Mouse (Mus musculus) midbrain, embryonic 13.5 days (tissue): Measurements from ENCODE around the gene Fstl4. TPM values are rescaled to one million over a fixed set of nuclear protein-coding genes. Genes with fewer than 3 reads are reported as not detected.

ENCODE experiments used
- ATAC-seq: fragments of 200-750 bp; cut with Nextera tagmentation; 2 replicates; pipeline ENCODE4 v1.8.0; 2017; ENCODE audit warnings: mild to moderate bottlenecking, moderate TSS enrichment, moderate library complexity
- H3K27ac ChIP-seq: fragments of 300-500 bp; sonication (generic); 2 replicates; pipeline ENCODE4 v1.5.1; 2015; ENCODE audit warnings: inconsistent platforms, mild to moderate bottlenecking, moderate library complexity
- H3K27me3 ChIP-seq: fragments of 300-500 bp; sonication (generic); 2 replicates; pipeline ENCODE4 v1.6.1; 2015; ENCODE audit warnings: mild to moderate bottlenecking, inconsistent platforms
- H3K36me3 ChIP-seq: fragments of 300-500 bp; sonication (generic); 2 replicates; pipeline ENCODE4 v1.6.1; 2015; ENCODE audit warnings: mild to moderate bottlenecking, inconsistent platforms
- H3K4me1 ChIP-seq: fragments of 300-500 bp; sonication (generic); replicated peaks from 2 replicates; pipeline ENCODE4 v1.6.1; 2015; ENCODE audit warnings: inconsistent platforms
- H3K4me2 ChIP-seq: fragments of 300-500 bp; sonication (generic); replicated peaks from 2 replicates; pipeline ENCODE4 v1.6.1; 2015; ENCODE audit warnings: moderate library complexity, mild to moderate bottlenecking, inconsistent platforms
- H3K4me3 ChIP-seq: fragments of 300-500 bp; sonication (generic); replicated peaks from 2 replicates; pipeline ENCODE4 v1.5.1; 2015; ENCODE audit warnings: mild to moderate bottlenecking, inconsistent platforms
- H3K9ac ChIP-seq: fragments of 300-500 bp; sonication (generic); replicated peaks from 2 replicates; pipeline ENCODE4 v1.6.1; 2015; ENCODE audit warnings: mild to moderate bottlenecking, inconsistent platforms
- H3K9me3 ChIP-seq: fragments of 300-500 bp; sonication (generic); 2 replicates; pipeline ENCODE4 v1.6.1; 2016; ENCODE audit warnings: mild to moderate bottlenecking, inconsistent platforms
- WGBS: fragments of 180-500 bp; shearing (Covaris S2); methylation state at CpG from one replicate; pipeline ENCODE4 v1.1.7; 2015; 5-methylcytosine and 5-hydroxymethylcytosine counted together
- polyA plus RNA-seq: library from polyadenylated mRNA; unstranded; fragments of >200 nt; fragmentation: Nextera tagmentation; extraction: Ambion mirVana; gene quantifications from 2 replicates; pipeline ENCODE4 v1.2.1, GENCODE M21; 2015

Gene Fstl4
- polyA plus RNA-seq, 1 experiment from 2014 or later: 5.1 TPM

DNA sequence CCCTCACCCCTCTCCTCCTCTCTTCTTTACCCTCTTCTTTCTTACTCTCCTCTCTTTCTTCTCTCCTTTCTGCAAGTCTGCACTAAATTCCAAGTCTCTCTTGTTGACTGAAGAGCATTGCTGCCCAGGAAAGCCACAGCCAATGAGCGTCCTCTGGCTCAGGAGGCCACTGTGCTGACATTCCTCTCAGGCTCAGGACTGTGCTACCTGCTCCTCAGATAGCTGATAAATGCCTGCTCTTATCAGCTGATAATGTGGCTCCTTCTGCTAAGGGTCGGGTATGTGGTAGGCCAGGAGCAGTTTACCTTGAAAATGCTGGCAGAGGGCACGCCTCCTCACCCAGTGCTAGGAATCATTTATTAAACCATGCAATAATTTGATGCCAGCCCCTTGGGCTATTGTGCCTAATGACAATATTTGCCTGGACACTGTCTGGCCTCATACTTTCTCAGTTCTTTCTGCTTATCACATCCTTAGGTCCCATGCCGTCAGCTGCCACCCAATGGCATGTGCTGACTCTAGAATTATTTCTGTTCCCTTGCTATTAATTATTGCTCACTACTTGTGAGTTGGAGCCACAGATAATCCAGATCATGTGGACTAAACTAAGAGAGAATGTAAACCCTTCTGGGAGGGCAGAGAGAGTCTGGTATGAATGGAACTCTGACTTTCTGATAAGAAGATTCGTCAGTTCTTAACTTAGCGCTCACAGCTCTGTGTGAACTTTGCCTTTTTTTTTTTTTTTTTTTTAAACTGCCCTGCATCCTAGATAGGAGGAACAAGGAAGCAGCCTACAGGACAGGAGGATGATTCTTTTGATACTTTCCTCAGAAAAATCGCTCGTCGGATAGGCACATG is 19.6 kb upstream of the Fstl4 start:
- Histone ChIP-seq H3K4me3 (no peak overlapping the region), H3K27ac (no peak overlapping the region), H3K36me3 (no peaks in the 10 kb centered on the region), H3K4me1 (0 out of 2 replicates have a peak, but pooled peaks cover 4% of the 10 kb centered on the region), H3K9ac (no peak overlapping the region), H3K27me3 (0 out of 2 replicates have a peak, but pooled peaks cover 2% of the 10 kb centered on the region), H3K9me3 (no peaks in the 10 kb centered on the region), H3K4me2 (no peak overlapping the region)
- no peak for ATAC-seq
- 71% methylated on average over 9 of the region's 9 CpGs for WGBS

DNA sequence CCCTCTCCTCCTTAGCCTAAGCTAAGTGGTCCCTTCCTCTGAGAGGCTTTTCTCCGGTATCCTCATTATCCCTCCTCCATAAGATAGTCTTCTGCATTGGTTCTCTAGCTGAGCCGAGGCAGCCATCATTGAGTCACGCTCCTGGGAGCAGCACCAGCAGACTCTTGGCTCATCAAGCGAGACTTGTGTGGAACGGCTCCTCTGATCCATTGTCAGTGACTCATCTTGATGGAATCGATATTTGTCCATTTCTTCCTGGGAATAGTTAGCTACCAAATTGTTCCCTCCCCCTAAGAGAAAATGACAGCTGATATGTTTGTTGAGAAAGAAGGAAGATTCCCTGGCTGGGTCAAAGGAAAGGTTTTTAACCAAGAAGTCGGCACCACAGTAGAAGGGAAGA is 17.2 kb upstream of the Fstl4 start:
- Histone ChIP-seq H3K4me1 (0 out of 2 replicates have a peak, but pooled peaks cover 4% of the 10 kb centered on the region), H3K36me3 (no peaks in the 10 kb centered on the region), H3K27me3 (0 out of 2 replicates have a peak, but pooled peaks cover 2% of the 10 kb centered on the region), H3K4me3 (no peak overlapping the region), H3K9ac (no peak overlapping the region), H3K4me2 (no peak overlapping the region), H3K27ac (no peak overlapping the region), H3K9me3 (no peaks in the 10 kb centered on the region)
- ATAC-seq: no peak
- WGBS: 77% methylated on average over 7 of the region's 7 CpGs

GRCm38 (mm10) chr11:52747766-52748456 is 16.5 kb upstream of the Fstl4 start:
- 7% methylated on average over 6 of the region's 6 CpGs for WGBS
- H3K36me3 ChIP-seq: no peaks in the 10 kb centered on the region

DNA sequence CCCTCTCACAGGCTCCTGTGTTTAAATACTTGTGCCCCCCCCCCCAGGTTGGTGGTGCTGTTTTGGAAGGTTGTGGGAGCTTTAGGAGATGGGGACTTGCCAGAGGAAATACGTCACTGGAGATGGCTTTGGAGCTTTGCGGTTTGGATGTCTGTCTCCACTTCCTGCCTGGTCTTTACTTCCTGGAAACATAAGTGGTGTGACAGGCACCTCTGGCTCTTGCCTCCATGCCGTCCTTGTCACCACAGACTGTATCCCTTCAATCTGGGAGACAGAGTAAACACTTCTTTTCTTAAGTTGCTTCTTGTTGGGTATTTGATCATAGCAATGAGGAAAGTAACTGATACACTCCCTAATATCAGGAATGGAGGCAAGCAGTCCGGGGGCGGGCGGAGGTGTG is 14.4 kb upstream of the Fstl4 start:
- 94% methylated on average over 6 of the region's 6 CpGs for WGBS
- Histone ChIP-seq H3K9ac (no peak overlapping the region), H3K36me3 (no peaks in the 10 kb centered on the region), H3K27ac (no peak overlapping the region), H3K9me3 (no peaks in the 10 kb centered on the region), H3K4me3 (no peak overlapping the region), H3K4me2 (no peak overlapping the region), H3K4me1 (0 out of 2 replicates have a peak, but pooled peaks cover 8% of the 10 kb centered on the region), H3K27me3 (no peaks in the 10 kb centered on the region)
- no peak for ATAC-seq

More at GRCm38 (mm10) chr11:52747766-52748456, 16.5 kb upstream of the Fstl4 start:
- Histone ChIP-seq H3K9me3 (no peaks in the 10 kb centered on the region), H3K4me2 (no peak overlapping the region), H3K9ac (no peak overlapping the region), H3K27ac (no peak overlapping the region), H3K27me3 (0 out of 2 replicates have a peak, but pooled peaks cover 2% of the 10 kb centered on the region), H3K4me1 (0 out of 2 replicates have a peak, but pooled peaks cover 4% of the 10 kb centered on the region), H3K4me3 (no peak overlapping the region)
- no peak for ATAC-seq

DNA sequence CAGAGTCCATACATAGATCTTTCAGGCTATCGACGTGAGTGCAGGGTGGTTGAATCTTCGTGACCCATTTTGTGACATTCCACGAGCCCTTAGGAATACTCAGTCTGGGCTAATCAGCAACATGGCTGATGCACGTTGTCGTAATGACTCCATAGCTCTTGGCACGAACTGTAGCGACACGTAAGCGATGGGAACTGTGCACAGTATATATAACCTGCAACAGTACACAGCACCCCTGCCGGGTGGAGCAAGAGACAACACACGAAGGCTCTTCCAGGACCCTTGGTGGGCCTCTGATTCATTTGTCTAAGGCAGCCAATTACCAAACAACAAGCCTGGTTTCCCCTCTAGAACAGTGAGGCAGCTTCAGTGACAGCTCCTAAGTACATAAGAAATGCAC is 11.9 kb upstream of the Fstl4 start:
- 0 out of 2 replicates have a peak, but pooled peaks cover 8% of the 10 kb centered on the region for H3K4me1 ChIP-seq
- 83% methylated on average over 12 of the region's 12 CpGs for WGBS
- no peak overlapping the region for H3K27ac ChIP-seq
- H3K4me2 ChIP-seq: no peak overlapping the region
- no peak for ATAC-seq
- H3K9me3 ChIP-seq: no peaks in the 10 kb centered on the region
- H3K27me3 ChIP-seq: no peaks in the 10 kb centered on the region
- H3K36me3 ChIP-seq: no peaks in the 10 kb centered on the region
- no peak overlapping the region for H3K4me3 ChIP-seq
- H3K9ac ChIP-seq: no peak overlapping the region

- Histone ChIP-seq H3K4me3 (no peak overlapping the region), H3K4me2 (no peak overlapping the region), H3K9me3 (no peaks in the 10 kb centered on the region), H3K27ac (no peak overlapping the region), H3K4me1 (0 out of 2 replicates have a peak, but pooled peaks cover 4% of the 10 kb centered on the region), H3K36me3 (no peaks in the 10 kb centered on the region), H3K9ac (no peak overlapping the region), H3K27me3 (no peaks in the 10 kb centered on the region)
- 29% methylated on average over 4 of the region's 4 CpGs for WGBS
- no peak for ATAC-seq
Measured at GRCm38 (mm10) chr11:52753261-52753660, 11.2 kb upstream of the Fstl4 start.

GRCm38 (mm10) chr11:52761800-52762199 is 2.6 kb upstream of the Fstl4 start:
- Histone ChIP-seq H3K4me3 (no peak overlapping the region), H3K9ac (no peak overlapping the region), H3K9me3 (no peaks in the 10 kb centered on the region), H3K27me3 (peaks cover 42% of the 10 kb centered on the region), H3K4me2 (no peak overlapping the region), H3K27ac (no peak overlapping the region), H3K4me1 (peaks cover 17% of the 10 kb centered on the region), H3K36me3 (no peaks in the 10 kb centered on the region)
- 67% methylated on average over 1 of the region's 1 CpGs for WGBS
- no peak for ATAC-seq

DNA sequence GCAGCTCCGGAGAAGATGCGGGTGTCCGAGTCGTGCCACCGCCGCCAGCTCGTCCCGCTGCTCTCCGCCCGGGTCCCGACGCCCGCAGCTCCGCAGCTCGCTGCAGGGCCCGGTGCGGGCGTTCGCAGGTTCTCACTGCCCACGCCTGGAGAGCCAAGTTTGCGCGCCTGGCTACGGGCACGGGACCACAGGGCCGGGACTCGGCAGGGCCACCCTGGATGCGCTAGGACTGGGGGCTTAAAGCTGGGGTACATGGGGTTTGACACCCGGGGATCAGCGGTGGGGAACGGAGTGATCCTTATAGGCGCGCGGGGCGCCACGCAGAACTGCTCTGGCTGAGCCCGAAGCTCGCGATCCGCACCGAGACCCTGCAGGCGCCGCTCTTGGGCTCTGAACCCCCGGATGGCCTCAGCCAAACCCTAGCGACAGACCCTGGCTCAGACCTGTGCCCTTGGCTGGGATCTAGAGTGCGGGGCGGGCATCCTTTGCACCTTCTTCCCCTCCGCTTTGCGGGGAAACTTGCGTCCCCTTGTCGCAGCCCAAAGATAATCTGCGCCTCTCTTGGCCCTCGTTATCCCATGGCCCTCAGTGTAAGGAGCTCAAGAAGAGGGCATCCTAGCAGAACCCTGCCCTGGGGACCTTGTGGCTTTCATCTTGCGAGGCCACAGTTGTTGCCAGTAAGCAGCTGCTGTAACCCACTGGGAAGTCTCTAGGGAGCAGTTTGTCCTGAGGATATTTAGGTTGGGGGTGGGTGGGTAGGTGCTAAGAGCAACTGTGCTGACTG is 652 bp downstream of the Fstl4 start:
- H3K9me3 ChIP-seq: no peaks in the 10 kb centered on the region
- H3K27me3 ChIP-seq: peaks cover 61% of the 10 kb centered on the region
- H3K9ac ChIP-seq: peak overlapping the region; percentile 70
- peak overlapping the region; percentile 91 for H3K4me2 ChIP-seq
- no peak overlapping the region for H3K27ac ChIP-seq
- WGBS: under 1% methylated on average over 52 of the region's 53 CpGs
- ATAC-seq: peak; percentile 70
- no peaks in the 10 kb centered on the region for H3K36me3 ChIP-seq
- peak overlapping the region; percentile 53 for H3K4me3 ChIP-seq
- H3K4me1 ChIP-seq: peaks cover 17% of the 10 kb centered on the region

DNA sequence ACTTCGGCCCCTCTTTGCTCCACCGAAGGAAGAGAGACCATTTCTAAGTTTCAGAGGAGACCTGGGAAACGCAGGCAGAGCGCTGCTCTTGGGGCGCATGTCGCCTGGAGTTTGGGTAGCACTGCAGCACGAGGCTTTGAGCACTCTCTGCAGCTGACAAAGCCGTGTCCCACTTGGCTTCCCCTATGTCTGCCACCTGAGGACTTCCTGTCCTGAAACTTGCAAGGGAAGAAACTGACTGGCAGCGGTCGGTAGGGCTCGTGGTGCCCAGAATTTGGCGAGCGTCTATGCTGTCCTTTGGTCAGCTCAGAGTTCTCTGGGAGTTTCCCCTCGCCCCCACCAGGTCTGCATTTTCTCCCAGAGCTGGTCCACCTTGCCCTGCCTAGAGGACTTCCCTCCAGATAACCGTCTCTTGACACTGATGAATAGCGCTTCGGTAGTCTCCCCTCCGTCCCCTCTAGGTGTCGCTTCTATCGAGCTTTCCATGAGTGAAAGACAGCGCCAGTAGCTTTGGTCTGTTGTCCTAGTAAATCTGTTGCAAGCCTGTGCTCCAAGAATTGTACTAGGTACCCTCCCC is 1.3 kb downstream of the Fstl4 start:
- no peaks in the 10 kb centered on the region for H3K36me3 ChIP-seq
- H3K4me2 ChIP-seq: peak overlapping the region; percentile 91
- H3K9me3 ChIP-seq: no peaks in the 10 kb centered on the region
- 0 out of 2 replicates have a peak overlapping the region, but pooled peaks have one; percentile 1 for H3K9ac ChIP-seq
- H3K27ac ChIP-seq: no peak overlapping the region
- ATAC-seq: peak; percentile 50
- WGBS: 3% methylated on average over 21 of the region's 21 CpGs
- H3K4me1 ChIP-seq: peaks cover 17% of the 10 kb centered on the region
- peaks cover 61% of the 10 kb centered on the region for H3K27me3 ChIP-seq
- H3K4me3 ChIP-seq: peak overlapping the region; percentile 53

DNA sequence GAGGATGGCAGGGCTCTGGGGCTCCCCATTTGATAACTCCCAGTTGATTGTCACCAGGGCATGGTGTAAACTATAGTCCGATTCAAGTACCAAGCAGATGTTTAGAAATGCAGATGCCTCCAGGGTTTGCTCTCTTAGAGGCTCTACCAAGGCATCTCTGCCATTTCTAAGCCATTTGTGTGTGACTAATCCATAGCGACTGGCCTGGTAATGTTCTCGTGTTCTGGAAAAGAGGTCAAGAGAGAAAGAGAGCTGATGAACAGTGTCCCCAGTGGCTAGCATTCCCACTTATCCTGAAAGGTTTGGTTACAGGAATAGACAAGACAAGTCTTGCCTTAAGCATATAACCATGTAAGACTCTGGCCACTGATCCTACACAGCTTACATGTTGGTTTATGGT is 3.5 kb downstream of the Fstl4 start:
- no peaks in the 10 kb centered on the region for H3K9me3 ChIP-seq
- H3K9ac ChIP-seq: no peak overlapping the region
- 49% methylated on average over 3 of the region's 3 CpGs for whole genome bisulfite sequencing

DNA sequence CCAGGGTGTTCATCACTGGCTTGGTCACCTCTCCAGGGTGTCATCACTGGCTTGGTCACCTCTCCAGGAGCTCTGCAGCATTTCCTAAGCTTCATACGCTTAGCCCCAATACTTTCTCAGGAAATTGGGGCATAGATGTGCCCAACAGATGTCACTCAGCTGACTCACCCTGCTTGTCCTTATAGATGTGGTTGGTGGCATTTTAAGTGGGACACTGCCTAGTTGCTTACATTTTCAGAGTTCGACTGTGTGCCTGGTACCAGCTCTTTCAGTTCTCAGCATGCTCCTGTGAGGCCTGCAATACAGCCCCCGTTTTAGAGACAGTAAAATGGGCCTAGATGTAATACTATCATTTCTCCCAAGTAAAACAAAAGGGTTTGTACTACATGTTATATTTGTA is 8.6 kb downstream of the Fstl4 start:
- no peaks in the 10 kb centered on the region for H3K36me3 ChIP-seq

More for the DNA sequence above, 3.5 kb downstream of the Fstl4 start:
- H3K36me3 ChIP-seq: no peaks in the 10 kb centered on the region
- ATAC-seq: no peak
- H3K4me1 ChIP-seq: peaks cover 17% of the 10 kb centered on the region
- no peak overlapping the region for H3K27ac ChIP-seq
- H3K4me3 ChIP-seq: no peak overlapping the region
- no peak overlapping the region for H3K4me2 ChIP-seq
- H3K27me3 ChIP-seq: peaks cover 55% of the 10 kb centered on the region

More for the DNA sequence above, 8.6 kb downstream of the Fstl4 start:
- Histone ChIP-seq H3K4me2 (no peak overlapping the region), H3K4me1 (peaks cover 17% of the 10 kb centered on the region), H3K9ac (no peak overlapping the region), H3K9me3 (no peaks in the 10 kb centered on the region), H3K27ac (no peak overlapping the region), H3K4me3 (no peak overlapping the region), H3K27me3 (peaks cover 7% of the 10 kb centered on the region; the same call in 1 of the 2 replicates)
- WGBS: 83% methylated on average over 3 of the region's 3 CpGs
- ATAC-seq: no peak
